Mouse (Mus musculus) kidney, embryonic 16.5 days (tissue): ENCODE measurements around the gene Ttyh3. TPM values are rescaled to one million over a fixed set of nuclear protein-coding genes. Genes with fewer than 3 reads are reported as not detected.

Experiments used
- ATAC-seq: fragments of 200-750 bp; cut with Nextera tagmentation; 2 replicates; pipeline ENCODE4 v1.8.0; 2017; ENCODE audit warnings: moderate TSS enrichment; ENCODE audit not compliant: low FRiP score, low TSS enrichment
- H3K27ac ChIP-seq: fragments of 300-500 bp; sonication (generic); 2 replicates; pipeline ENCODE4 v1.5.1; 2014; ENCODE audit warnings: low read length
- H3K27me3 ChIP-seq: fragments of 300-500 bp; sonication (generic); 2 replicates; pipeline ENCODE4 v1.6.1; 2014; ENCODE audit warnings: low read length, control low read depth, mixed read lengths; ENCODE audit not compliant: insufficient read depth
- H3K36me3 ChIP-seq: fragments of 300-500 bp; sonication (generic); 2 replicates; pipeline ENCODE4 v1.6.1; 2014; ENCODE audit warnings: low read length, control low read depth, mixed read lengths; ENCODE audit not compliant: insufficient read depth
- H3K4me1 ChIP-seq: fragments of 300-500 bp; sonication (generic); 2 replicates; pipeline ENCODE4 v1.6.1; 2014; ENCODE audit warnings: low read length, control low read depth, mixed read lengths; ENCODE audit not compliant: insufficient read depth
- H3K4me2 ChIP-seq: fragments of 300-500 bp; sonication (generic); replicated peaks from 2 replicates; pipeline ENCODE4 v1.6.1; 2014; ENCODE audit warnings: low read depth, low read length
- H3K4me3 ChIP-seq: fragments of 300-500 bp; sonication (generic); 2 replicates; pipeline ENCODE4 v1.5.1; 2014; ENCODE audit warnings: mild to moderate bottlenecking, low read length
- H3K9ac ChIP-seq: fragments of 300-500 bp; sonication (generic); replicated peaks from 2 replicates; pipeline ENCODE4 v1.6.1; 2014; ENCODE audit warnings: low read length
- H3K9me3 ChIP-seq: fragments of 300-500 bp; sonication (generic); 2 replicates; pipeline ENCODE4 v1.6.1; 2016; ENCODE audit warnings: low read length, control low read depth
- WGBS: fragments of 180-500 bp; shearing (Covaris S2); extraction: QIAGEN DNeasy Blood & Tissue Kit; methylation state at CpG from one replicate; pipeline ENCODE4 v1.1.7; 2014; 5-methylcytosine and 5-hydroxymethylcytosine counted together
- polyA plus RNA-seq: library from polyadenylated mRNA; unstranded; fragments of >200 nt; fragmentation: Nextera tagmentation; extraction: Ambion mirVana; gene quantifications from 2 replicates; pipeline ENCODE4 v1.2.1, GENCODE M21; 2015

Ttyh3 gene
- polyA plus RNA-seq, 1 experiment from 2014 or later: 28.4 TPM

DNA sequence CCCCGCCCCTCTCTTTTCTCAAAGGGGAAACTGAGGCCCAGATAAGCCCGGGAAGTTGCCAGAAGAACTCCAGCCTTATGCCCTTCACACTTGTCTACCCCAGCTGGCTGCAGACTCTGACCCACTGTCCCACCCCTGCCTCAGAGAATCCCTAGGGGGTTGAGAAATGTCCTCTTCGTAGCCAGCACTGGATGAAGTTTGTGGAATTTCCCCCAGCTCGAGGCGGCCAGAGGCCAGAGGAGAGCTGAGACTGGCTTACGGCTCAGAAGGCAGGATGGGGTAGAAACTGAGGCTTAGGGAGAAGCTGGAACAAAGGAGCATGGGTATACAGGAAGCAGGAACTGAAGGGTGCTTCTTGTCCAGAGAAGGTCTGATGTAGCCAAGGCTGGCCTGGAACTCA lies 76.2 kb downstream of the Ttyh3 start:
- Histone ChIP-seq H3K4me1 (peaks cover 9% of the 10 kb centered on the region), H3K9me3 (no peaks in the 10 kb centered on the region), H3K27ac (no peak overlapping the region), H3K27me3 (no peaks in the 10 kb centered on the region), H3K9ac (no peak overlapping the region), H3K36me3 (no peaks in the 10 kb centered on the region), H3K4me3 (no peak overlapping the region), H3K4me2 (no peak overlapping the region)
- ATAC-seq: no peak
- WGBS: 66% methylated on average over 6 of the region's 6 CpGs

DNA sequence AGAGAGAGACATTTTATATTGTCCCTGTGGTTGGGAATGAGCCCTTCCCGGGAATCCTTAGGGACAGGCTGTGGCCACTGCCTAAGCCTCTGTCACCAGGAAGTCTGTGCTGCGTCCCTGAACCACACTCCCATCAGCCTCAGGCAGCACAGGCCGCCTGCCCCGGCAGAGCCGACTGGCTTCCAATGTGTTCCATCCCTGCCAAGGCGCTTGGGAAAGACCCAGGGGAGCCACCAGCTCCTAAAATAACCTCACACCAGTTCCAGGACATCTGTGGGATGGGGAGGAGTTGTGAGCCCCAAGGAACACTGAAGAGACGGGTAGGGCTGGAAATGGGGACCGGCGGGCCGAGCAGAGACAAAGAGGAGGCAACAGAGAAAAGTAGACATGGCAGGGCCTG lies 77.2 kb downstream of the Ttyh3 start:
- H3K4me2 ChIP-seq: no peak overlapping the region
- H3K4me3 ChIP-seq: no peak overlapping the region
- no peak overlapping the region for H3K27ac ChIP-seq
- peaks cover 16% of the 10 kb centered on the region for H3K4me1 ChIP-seq
- H3K9me3 ChIP-seq: no peaks in the 10 kb centered on the region
- no peaks in the 10 kb centered on the region for H3K36me3 ChIP-seq
- H3K9ac ChIP-seq: no peak overlapping the region
- ATAC-seq: no peak
- WGBS: 66% methylated on average over 10 of the region's 10 CpGs
- H3K27me3 ChIP-seq: no peaks in the 10 kb centered on the region

DNA sequence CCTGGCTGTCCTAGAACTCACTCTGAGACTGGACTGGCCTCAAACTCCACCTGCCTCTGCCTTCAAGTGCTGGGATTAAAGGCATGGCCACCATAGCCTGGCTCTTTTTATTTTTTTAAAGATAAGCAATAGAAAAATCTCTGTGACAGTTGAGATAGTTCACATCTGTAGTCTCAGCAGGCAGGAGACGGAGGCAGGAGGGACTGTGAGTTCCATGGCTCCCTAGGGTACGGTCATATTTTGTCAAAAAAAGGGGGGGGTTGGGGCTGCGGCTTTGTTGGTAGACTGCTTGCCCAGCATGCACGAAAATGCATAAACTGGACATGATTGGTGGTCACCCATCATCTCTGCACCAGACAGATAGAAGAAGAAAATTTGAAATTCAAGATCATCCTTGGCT lies 77.6 kb downstream of the Ttyh3 start:
- H3K36me3 ChIP-seq: no peaks in the 10 kb centered on the region
- H3K9ac ChIP-seq: no peak overlapping the region
- H3K4me1 ChIP-seq: peaks cover 16% of the 10 kb centered on the region
- no peaks in the 10 kb centered on the region for H3K27me3 ChIP-seq
- H3K27ac ChIP-seq: no peak overlapping the region
- 66% methylated on average over 4 of the region's 4 CpGs for WGBS
- H3K4me3 ChIP-seq: no peak overlapping the region
- no peak for ATAC-seq
- H3K9me3 ChIP-seq: no peaks in the 10 kb centered on the region
- H3K4me2 ChIP-seq: no peak overlapping the region

Other genes starting within 250 kb of the Ttyh3 start
- gene Eif3b, start 229.7 kb downstream of the Ttyh3 start, polyA plus RNA-seq: 112 and 114 TPM in 2 replicates
- not detected in 2 replicates for gene Gm4869, start 203.4 kb downstream of the Ttyh3 start, polyA plus RNA-seq
- 24.1 and 25.7 TPM in 2 replicates for gene Chst12, start 143.5 kb downstream of the Ttyh3 start, polyA plus RNA-seq
- gene Grifin, start 84.0 kb downstream of the Ttyh3 start, polyA plus RNA-seq: 0.27 TPM in 1 of 2 replicates, not detected in the other
- 36.3 and 38.9 TPM in 2 replicates for gene Lfng, start 41.7 kb downstream of the Ttyh3 start, polyA plus RNA-seq
- 26.0 and 30.7 TPM in 2 replicates for gene Iqce, start 53.3 kb upstream of the Ttyh3 start, polyA plus RNA-seq
- 28.2 and 30.9 TPM in 2 replicates for gene Brat1, start 56.0 kb upstream of the Ttyh3 start, polyA plus RNA-seq
- gene Amz1, start 75.1 kb upstream of the Ttyh3 start, polyA plus RNA-seq: 1.6 and 2.4 TPM in 2 replicates
- gene Gna12, start 181.4 kb upstream of the Ttyh3 start, polyA plus RNA-seq: 9.6 and 10.0 TPM in 2 replicates